Mouse (Mus musculus) kidney, embryonic 16.5 days (tissue): ENCODE data around the gene Wdr92. TPM values are rescaled to one million over a fixed set of nuclear protein-coding genes. Genes with fewer than 3 reads are reported as not detected.
A peak's percentile ranks its signal among the peaks of the same experiment; 100 is the strongest.

Source experiments
- ATAC-seq: fragments of 200-750 bp; cut with Nextera tagmentation; 2 replicates; pipeline ENCODE4 v1.8.0; 2017; ENCODE audit warnings: moderate TSS enrichment; ENCODE audit not compliant: low FRiP score, low TSS enrichment
- H3K27ac ChIP-seq: fragments of 300-500 bp; sonication (generic); 2 replicates; pipeline ENCODE4 v1.5.1; 2014; ENCODE audit warnings: low read length
- H3K27me3 ChIP-seq: fragments of 300-500 bp; sonication (generic); 2 replicates; pipeline ENCODE4 v1.6.1; 2014; ENCODE audit warnings: low read length, control low read depth, mixed read lengths; ENCODE audit not compliant: insufficient read depth
- H3K36me3 ChIP-seq: fragments of 300-500 bp; sonication (generic); 2 replicates; pipeline ENCODE4 v1.6.1; 2014; ENCODE audit warnings: low read length, control low read depth, mixed read lengths; ENCODE audit not compliant: insufficient read depth
- H3K4me1 ChIP-seq: fragments of 300-500 bp; sonication (generic); 2 replicates; pipeline ENCODE4 v1.6.1; 2014; ENCODE audit warnings: low read length, control low read depth, mixed read lengths; ENCODE audit not compliant: insufficient read depth
- H3K4me2 ChIP-seq: fragments of 300-500 bp; sonication (generic); replicated peaks from 2 replicates; pipeline ENCODE4 v1.6.1; 2014; ENCODE audit warnings: low read depth, low read length
- H3K4me3 ChIP-seq: fragments of 300-500 bp; sonication (generic); 2 replicates; pipeline ENCODE4 v1.5.1; 2014; ENCODE audit warnings: mild to moderate bottlenecking, low read length
- H3K9ac ChIP-seq: fragments of 300-500 bp; sonication (generic); replicated peaks from 2 replicates; pipeline ENCODE4 v1.6.1; 2014; ENCODE audit warnings: low read length
- H3K9me3 ChIP-seq: fragments of 300-500 bp; sonication (generic); 2 replicates; pipeline ENCODE4 v1.6.1; 2016; ENCODE audit warnings: low read length, control low read depth
- WGBS: fragments of 180-500 bp; shearing (Covaris S2); extraction: QIAGEN DNeasy Blood & Tissue Kit; methylation state at CpG from one replicate; pipeline ENCODE4 v1.1.7; 2014; 5-methylcytosine and 5-hydroxymethylcytosine counted together
- polyA plus RNA-seq: library from polyadenylated mRNA; unstranded; fragments of >200 nt; fragmentation: Nextera tagmentation; extraction: Ambion mirVana; gene quantifications from 2 replicates; pipeline ENCODE4 v1.2.1, GENCODE M21; 2015

The Wdr92 gene
- polyA plus RNA-seq, 1 experiment from 2014 or later: 30.0 TPM

DNA sequence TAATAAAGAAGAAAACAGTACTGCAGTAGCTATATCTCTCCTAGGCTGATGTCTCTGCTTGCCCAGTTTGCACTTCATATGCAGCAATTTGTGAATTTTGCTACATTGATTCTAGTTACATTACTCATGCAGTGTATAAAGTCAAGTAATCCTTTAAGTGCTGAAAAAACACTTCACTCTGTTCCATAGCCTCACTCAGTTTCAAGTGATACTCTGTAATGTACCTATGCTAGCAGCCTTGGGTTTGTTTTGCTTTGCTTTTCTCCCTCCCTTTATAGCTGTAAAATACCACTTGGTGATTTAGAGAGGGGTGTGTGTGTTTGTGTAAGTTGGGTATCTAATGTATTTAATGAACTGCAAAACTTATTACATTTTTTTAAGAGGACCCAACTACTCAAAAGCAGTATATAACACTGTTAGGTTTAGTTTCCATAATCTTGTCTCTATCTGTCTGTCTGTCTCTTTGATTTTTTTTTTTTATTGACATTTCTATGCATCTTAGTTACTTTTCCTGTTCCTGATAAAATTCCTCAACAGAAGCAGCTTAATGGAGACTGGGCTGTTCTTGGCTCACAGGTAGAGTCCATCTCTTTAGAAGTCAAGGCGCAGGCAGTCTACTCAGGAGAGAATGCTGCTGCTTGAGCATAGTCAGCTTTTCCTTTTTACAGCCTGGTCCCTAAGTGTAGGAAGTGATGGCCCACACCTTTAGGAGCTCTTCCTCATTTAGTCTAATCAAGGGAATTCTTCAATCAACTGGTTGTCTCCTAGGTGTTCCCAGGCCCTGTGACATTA, 10.8 kb upstream of the Wdr92 start:
- no peak overlapping the region for H3K4me2 ChIP-seq
- peaks cover 23% of the 10 kb centered on the region for H3K4me1 ChIP-seq
- ATAC-seq: no peak
- no peak overlapping the region for H3K4me3 ChIP-seq
- H3K27me3 ChIP-seq: no peaks in the 10 kb centered on the region
- peaks cover 5% of the 10 kb centered on the region; the same call in 1 of the 2 replicates for H3K36me3 ChIP-seq
- 91% methylated on average over 1 of the region's 1 CpGs for WGBS
- H3K27ac ChIP-seq: no peak overlapping the region
- peaks cover 7% of the 10 kb centered on the region; the same call in 1 of the 2 replicates for H3K9me3 ChIP-seq
- H3K9ac ChIP-seq: no peak overlapping the region

DNA sequence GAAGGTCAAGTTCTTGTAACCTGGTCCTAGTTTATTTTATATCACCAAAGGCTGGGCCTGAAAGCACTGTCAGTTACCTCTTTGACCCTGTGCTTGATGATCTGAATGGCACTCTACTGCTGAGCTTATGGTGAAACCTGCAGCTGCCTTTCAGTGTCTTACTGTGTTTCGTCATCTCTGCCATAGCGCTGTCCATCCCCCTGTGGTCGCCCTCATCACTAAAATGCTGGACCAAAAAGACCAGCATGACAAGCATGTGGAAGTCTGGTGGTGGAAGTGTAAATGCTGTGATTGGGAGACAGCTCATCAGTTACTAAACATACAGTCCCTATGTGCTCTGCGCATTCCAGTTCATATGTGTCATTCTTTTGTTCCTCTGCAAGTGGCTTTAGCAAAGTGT, 9.6 kb upstream of the Wdr92 start:
- ATAC-seq: no peak
- Histone ChIP-seq H3K9me3 (peaks cover 7% of the 10 kb centered on the region; the same call in 1 of the 2 replicates), H3K4me1 (peaks cover 12% of the 10 kb centered on the region), H3K4me2 (no peak overlapping the region), H3K4me3 (no peak overlapping the region), H3K9ac (no peak overlapping the region), H3K27ac (no peak overlapping the region), H3K27me3 (no peaks in the 10 kb centered on the region), H3K36me3 (peaks cover 5% of the 10 kb centered on the region; the same call in 1 of the 2 replicates)
- WGBS: 89% methylated on average over 4 of the region's 4 CpGs

DNA sequence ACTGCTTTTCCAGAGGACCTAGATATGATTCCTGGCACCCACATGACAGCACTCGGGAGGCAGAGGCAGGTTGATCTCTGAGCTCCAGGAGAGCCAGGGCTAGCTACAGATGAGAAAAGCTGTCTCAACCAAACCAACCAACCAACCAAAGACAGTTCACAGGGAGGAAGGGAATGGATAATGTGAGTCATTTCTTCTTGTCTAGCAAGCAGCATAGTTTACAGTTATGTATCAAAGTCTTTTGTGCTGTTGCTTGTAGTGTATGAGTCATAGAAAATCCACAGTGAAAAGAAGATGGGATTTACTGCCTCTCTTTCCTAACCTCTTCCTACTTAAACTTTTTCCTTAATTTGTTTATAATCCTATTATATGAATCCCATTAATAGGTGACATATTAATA, 5.3 kb upstream of the Wdr92 start:
- peaks cover 5% of the 10 kb centered on the region; the same call in 1 of the 2 replicates for H3K36me3 ChIP-seq
- H3K27ac ChIP-seq: no peak overlapping the region
- peaks cover 7% of the 10 kb centered on the region; the same call in 1 of the 2 replicates for H3K9me3 ChIP-seq
- no peaks in the 10 kb centered on the region for H3K27me3 ChIP-seq
- no peak overlapping the region for H3K9ac ChIP-seq
- H3K4me1 ChIP-seq: no peaks in the 10 kb centered on the region
- no peak for ATAC-seq
- no peak overlapping the region for H3K4me2 ChIP-seq
- H3K4me3 ChIP-seq: no peak overlapping the region
- 100% methylated on average over 1 of the region's 1 CpGs for WGBS

DNA sequence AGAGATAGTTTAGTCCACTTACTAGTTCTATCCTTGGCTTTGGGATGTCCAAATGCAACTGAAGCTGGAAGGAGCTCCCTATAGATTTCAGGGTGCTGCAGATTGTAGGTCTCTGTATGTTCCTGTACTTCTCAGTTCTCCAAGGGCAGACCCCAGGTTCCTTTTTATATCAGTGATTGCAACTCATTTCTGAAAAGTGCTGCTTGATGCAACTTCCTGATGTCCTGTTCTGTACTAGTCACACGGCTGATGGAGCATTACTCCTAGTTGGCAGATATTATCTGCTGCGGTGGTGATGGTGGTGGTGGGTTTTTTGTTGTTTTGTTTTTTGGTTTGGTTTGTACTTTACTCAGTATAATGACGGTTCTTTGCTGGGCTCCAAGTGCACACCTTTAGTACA, 1.2 kb upstream of the Wdr92 start:
- H3K4me2 ChIP-seq: no peak overlapping the region
- H3K27ac ChIP-seq: no peak overlapping the region
- ATAC-seq: no peak
- H3K4me1 ChIP-seq: no peaks in the 10 kb centered on the region
- H3K4me3 ChIP-seq: no peak overlapping the region
- H3K27me3 ChIP-seq: no peaks in the 10 kb centered on the region
- H3K9me3 ChIP-seq: no peaks in the 10 kb centered on the region; the same call in 1 of the 2 replicates
- no peaks in the 10 kb centered on the region for H3K36me3 ChIP-seq
- WGBS: 85% methylated on average over 3 of the region's 3 CpGs
- no peak overlapping the region for H3K9ac ChIP-seq

DNA sequence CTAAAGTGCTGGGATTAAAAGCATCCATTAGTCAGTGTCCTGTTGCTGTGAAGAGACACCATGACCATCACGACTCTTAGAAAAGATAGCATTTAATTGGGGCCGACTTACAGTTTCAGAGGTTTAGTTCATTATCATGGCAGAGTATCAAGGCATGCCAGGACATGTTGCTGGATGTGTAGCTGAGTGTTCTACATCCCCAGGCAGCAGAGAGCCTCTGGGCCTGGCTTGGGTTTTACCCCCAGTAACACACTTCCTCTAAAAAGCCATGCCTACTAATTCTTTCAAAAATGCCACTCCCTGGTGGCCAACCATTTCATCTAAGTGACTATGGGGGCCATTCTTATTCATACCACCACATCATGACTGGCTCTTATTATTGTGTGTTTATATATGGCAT, 1.3 kb downstream of the Wdr92 start:
- WGBS: 96% methylated on average over 2 of the region's 2 CpGs
- no peak for ATAC-seq
- H3K9ac ChIP-seq: no peak overlapping the region
- no peak overlapping the region for H3K4me3 ChIP-seq
- no peak overlapping the region for H3K4me2 ChIP-seq
- no peak overlapping the region for H3K27ac ChIP-seq
- H3K36me3 ChIP-seq: no peaks in the 10 kb centered on the region
- H3K27me3 ChIP-seq: no peaks in the 10 kb centered on the region
- H3K4me1 ChIP-seq: no peaks in the 10 kb centered on the region
- H3K9me3 ChIP-seq: no peaks in the 10 kb centered on the region

DNA sequence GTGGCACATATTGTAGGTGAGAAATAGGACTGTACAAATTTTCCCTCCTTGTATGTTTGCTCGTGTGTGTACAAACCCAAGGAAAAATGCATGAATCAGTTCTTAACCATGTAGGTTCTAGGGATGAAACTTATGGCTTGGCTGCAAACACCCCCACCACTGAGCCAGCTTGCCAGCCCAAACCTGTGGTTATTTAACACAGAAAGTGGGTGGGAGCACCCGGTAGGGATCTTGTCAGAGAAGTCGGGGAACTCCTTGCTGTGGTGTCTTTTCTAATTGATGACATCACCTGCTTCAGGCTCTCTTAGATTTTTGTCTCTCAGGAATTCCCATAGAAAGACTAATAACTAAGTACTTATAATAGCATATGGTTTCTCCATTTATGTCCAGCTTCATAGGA, 5.7 kb downstream of the Wdr92 start:
- no peak for ATAC-seq
- no peak overlapping the region for H3K4me3 ChIP-seq
- H3K9ac ChIP-seq: no peak overlapping the region
- peaks cover 7% of the 10 kb centered on the region; the same call in 1 of the 2 replicates for H3K4me1 ChIP-seq
- H3K4me2 ChIP-seq: no peak overlapping the region
- 88% methylated on average over 3 of the region's 3 CpGs for WGBS
- H3K36me3 ChIP-seq: no peaks in the 10 kb centered on the region
- H3K27ac ChIP-seq: no peak overlapping the region
- H3K27me3 ChIP-seq: no peaks in the 10 kb centered on the region
- no peaks in the 10 kb centered on the region for H3K9me3 ChIP-seq

DNA sequence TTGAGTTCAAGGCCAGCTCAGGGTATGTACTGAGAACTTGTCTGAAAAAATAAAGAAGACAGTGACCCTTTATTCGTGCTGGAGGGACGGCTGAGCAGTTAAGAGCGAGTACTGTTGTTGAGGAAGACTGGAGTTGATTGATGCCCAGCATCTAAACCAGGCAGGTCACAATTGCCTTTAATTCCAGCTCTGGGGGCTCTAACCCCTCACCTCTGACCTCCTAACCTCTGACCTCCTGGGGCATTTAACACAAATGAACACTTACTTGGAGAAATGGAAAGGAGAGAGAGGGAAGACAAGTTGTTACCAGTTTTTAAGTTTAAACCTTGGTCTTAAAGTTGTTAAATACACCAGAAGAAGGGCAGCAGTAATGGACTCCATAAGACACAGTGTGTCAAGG, 6.9 kb downstream of the Wdr92 start:
- H3K4me1 ChIP-seq: peaks cover 7% of the 10 kb centered on the region; the same call in 1 of the 2 replicates
- no peaks in the 10 kb centered on the region for H3K9me3 ChIP-seq
- H3K27me3 ChIP-seq: no peaks in the 10 kb centered on the region
- H3K4me3 ChIP-seq: no peak overlapping the region
- no peak overlapping the region for H3K27ac ChIP-seq
- no peak for ATAC-seq
- H3K4me2 ChIP-seq: no peak overlapping the region
- H3K9ac ChIP-seq: no peak overlapping the region
- H3K36me3 ChIP-seq: no peaks in the 10 kb centered on the region
- 65% methylated on average over 3 of the region's 3 CpGs for WGBS

DNA sequence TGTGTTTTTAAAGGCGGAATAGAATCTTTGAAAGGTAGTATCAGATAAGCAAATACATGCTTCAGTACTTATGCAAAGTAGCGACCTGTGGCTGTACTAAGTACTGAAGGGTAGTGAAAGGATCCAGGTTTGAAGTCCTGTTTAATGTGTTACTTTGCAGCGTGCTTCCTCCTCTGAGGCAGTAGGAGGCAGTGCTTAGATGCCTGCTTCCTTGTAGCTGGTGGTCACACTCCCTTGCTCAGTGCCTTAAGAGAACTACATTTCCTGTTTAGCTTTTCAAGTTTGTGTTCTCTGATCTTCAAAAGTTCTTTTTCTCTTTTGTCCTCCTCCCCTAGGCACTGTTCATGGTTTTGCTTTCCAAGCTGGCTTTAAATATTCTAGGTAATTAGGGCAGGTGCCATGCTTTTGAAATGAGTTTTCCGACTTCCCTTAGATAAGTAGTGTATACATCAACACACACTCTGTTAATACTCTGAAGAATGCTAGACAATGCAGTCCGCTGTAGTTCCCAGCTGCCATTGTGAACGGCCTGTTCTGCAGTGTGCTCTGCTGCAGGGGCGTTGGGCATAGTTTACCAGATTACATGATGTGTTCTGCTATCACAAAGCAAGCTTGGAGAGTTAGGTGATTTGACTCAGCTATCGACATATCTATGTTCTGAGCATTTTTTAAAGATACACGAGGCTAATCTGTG, 10.4 kb downstream of the Wdr92 start:
- peaks cover 7% of the 10 kb centered on the region; the same call in 1 of the 2 replicates for H3K4me1 ChIP-seq
- no peak overlapping the region for H3K4me3 ChIP-seq
- WGBS: 74% methylated on average over 9 of the region's 9 CpGs
- H3K4me2 ChIP-seq: peak overlapping the region; percentile 20; the same call in 1 of the 2 replicates
- H3K9ac ChIP-seq: no peak overlapping the region
- H3K27me3 ChIP-seq: no peaks in the 10 kb centered on the region
- ATAC-seq: peak; percentile 94
- H3K27ac ChIP-seq: 0 out of 2 replicates have a peak overlapping the region, but pooled peaks have one; percentile 53
- peaks cover 24% of the 10 kb centered on the region for H3K36me3 ChIP-seq
- H3K9me3 ChIP-seq: no peaks in the 10 kb centered on the region

DNA sequence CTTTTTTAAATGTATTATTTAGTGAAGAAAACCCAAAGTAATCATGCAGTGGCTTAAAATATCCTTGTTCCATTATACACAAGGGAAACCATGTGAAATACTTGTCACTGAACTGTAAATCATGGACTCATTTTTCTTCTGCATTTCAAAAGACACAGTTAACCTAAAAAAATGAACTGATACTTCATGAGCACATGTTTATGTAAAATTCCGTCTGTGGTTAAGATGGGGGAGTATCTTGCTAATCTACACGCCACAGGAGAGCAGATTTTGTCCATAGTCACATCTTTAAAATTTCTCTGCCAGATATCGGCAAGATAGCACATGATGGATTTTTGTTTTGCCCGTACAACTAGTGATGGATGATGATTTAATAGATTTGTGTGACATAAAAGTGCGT, 17.3 kb downstream of the Wdr92 start:
- WGBS: 82% methylated on average over 5 of the region's 5 CpGs
- Histone ChIP-seq H3K4me3 (no peak overlapping the region), H3K27ac (no peak overlapping the region), H3K27me3 (no peaks in the 10 kb centered on the region), H3K4me2 (no peak overlapping the region), H3K4me1 (no peaks in the 10 kb centered on the region), H3K9me3 (no peaks in the 10 kb centered on the region), H3K9ac (no peak overlapping the region), H3K36me3 (peaks cover 47% of the 10 kb centered on the region)
- no peak for ATAC-seq
